Mouse (Mus musculus) neural tube, embryonic 14.5 days (tissue): ENCODE results near the gene Scnn1g. TPM values are rescaled to one million over a fixed set of nuclear protein-coding genes. Genes with fewer than 3 reads are reported as not detected.

Source experiments
- ATAC-seq: fragments of 200-750 bp; cut with Nextera tagmentation; 2 replicates; pipeline ENCODE4 v1.8.0; 2017; ENCODE audit warnings: low read depth, mild to moderate bottlenecking, moderate TSS enrichment, moderate library complexity
- H3K27ac ChIP-seq: fragments of 300-500 bp; sonication (generic); 2 replicates; pipeline ENCODE4 v1.5.1; 2014; ENCODE audit warnings: low read depth, mild to moderate bottlenecking, control low read depth, low read length, moderate library complexity, mixed read lengths
- H3K27me3 ChIP-seq: fragments of 300-500 bp; sonication (generic); 2 replicates; pipeline ENCODE4 v1.6.1; 2014; ENCODE audit warnings: low read length; ENCODE audit not compliant: control insufficient read depth, insufficient read depth
- H3K36me3 ChIP-seq: fragments of 300-500 bp; sonication (generic); 2 replicates; pipeline ENCODE4 v1.6.1; 2014; ENCODE audit warnings: low read length, mixed read lengths; ENCODE audit not compliant: control insufficient read depth, insufficient read depth
- H3K4me1 ChIP-seq: fragments of 300-500 bp; sonication (generic); 2 replicates; pipeline ENCODE4 v1.6.1; 2014; ENCODE audit warnings: low read length; ENCODE audit not compliant: control insufficient read depth, insufficient read depth
- H3K4me2 ChIP-seq: fragments of 300-500 bp; sonication (generic); 2 replicates; pipeline ENCODE4 v1.6.1; 2014; ENCODE audit warnings: mild to moderate bottlenecking, low read depth, low read length, control low read depth
- H3K4me3 ChIP-seq: fragments of 300-500 bp; sonication (generic); 2 replicates; pipeline ENCODE4 v1.5.1; 2014; ENCODE audit warnings: low read depth, low read length, control low read depth, mixed read lengths
- H3K9ac ChIP-seq: fragments of 300-500 bp; sonication (generic); replicated peaks from 2 replicates; pipeline ENCODE4 v1.6.1; 2014; ENCODE audit warnings: low read depth, mild to moderate bottlenecking, control low read depth, low read length, mixed read lengths
- H3K9me3 ChIP-seq: fragments of 300-500 bp; sonication (generic); 2 replicates; pipeline ENCODE4 v1.6.1; 2016; ENCODE audit warnings: low read length; ENCODE audit not compliant: control insufficient read depth
- WGBS: fragments of 180-500 bp; shearing (Covaris S2); extraction: QIAGEN DNeasy Blood & Tissue Kit; methylation state at CpG from one replicate; pipeline ENCODE4 v1.1.7; 2014; 5-methylcytosine and 5-hydroxymethylcytosine counted together
- polyA plus RNA-seq: library from polyadenylated mRNA; unstranded; fragments of >200 nt; fragmentation: Nextera tagmentation; extraction: Ambion mirVana; gene quantifications from 2 replicates; pipeline ENCODE4 v1.2.1, GENCODE M21; 2014

Gene Scnn1g
- polyA plus RNA-seq, 1 experiment from 2014 or later, result not detected

GRCm38 (mm10) chr7:121705051-121705450, 29.2 kb upstream of the Scnn1g start:
- no peak for ATAC-seq
- H3K4me2 ChIP-seq, result peak overlapping the region; percentile 91
- H3K4me3 ChIP-seq, result peak overlapping the region; percentile 93
- H3K9ac ChIP-seq, result no peak overlapping the region
- WGBS, result 91% methylated on average over 2 of the region's 2 CpGs
- H3K9me3 ChIP-seq, result no peaks in the 10 kb centered on the region
- no peaks in the 10 kb centered on the region for H3K36me3 ChIP-seq
- no peaks in the 10 kb centered on the region for H3K27me3 ChIP-seq
- H3K27ac ChIP-seq, result no peak overlapping the region
- peaks cover 30% of the 10 kb centered on the region for H3K4me1 ChIP-seq

- peak; percentile 34 for ATAC-seq
- no peaks in the 10 kb centered on the region for H3K9me3 ChIP-seq
- H3K36me3 ChIP-seq, result no peaks in the 10 kb centered on the region
- under 1% methylated on average over 62 of the region's 77 CpGs for WGBS
- H3K4me2 ChIP-seq, result peak overlapping the region; percentile 91
- H3K9ac ChIP-seq, result peak overlapping the region; percentile 82
- H3K4me1 ChIP-seq, result peaks cover 30% of the 10 kb centered on the region
- peak overlapping the region; percentile 91 for H3K27ac ChIP-seq
- H3K4me3 ChIP-seq, result peak overlapping the region; percentile 93
- no peaks in the 10 kb centered on the region for H3K27me3 ChIP-seq
Observed at GRCm38 (mm10) chr7:121706411-121707072, 27.7 kb upstream of the Scnn1g start.

- Histone ChIP-seq H3K9ac (peak within 1 kb of the TSS; percentile 82), H3K4me3 (peak within 1 kb of the TSS; percentile 93), H3K4me1 (peaks cover 30% of the 10 kb centered on the region), H3K27ac (peak within 1 kb of the TSS; percentile 91), H3K4me2 (peak within 1 kb of the TSS; percentile 91), H3K9me3 (no peaks in the 10 kb centered on the region), H3K36me3 (no peaks in the 10 kb centered on the region), H3K27me3 (no peaks in the 10 kb centered on the region)
- ATAC-seq, result peak; percentile 99
- WGBS, result 0% methylated on average over 64 of the region's 82 CpGs
Observed at GRCm38 (mm10) chr7:121707073-121707667, 27.1 kb upstream of the Scnn1g start, which contains the start of gene Usp31. TSS of gene Usp31 (minus strand) at chr7:121707253.

GRCm38 (mm10) chr7:121711171-121711570, 23.1 kb upstream of the Scnn1g start:
- Histone ChIP-seq H3K9me3 (no peaks in the 10 kb centered on the region), H3K4me1 (peaks cover 1% of the 10 kb centered on the region; the same call in 1 of the 2 replicates), H3K27ac (no peak overlapping the region), H3K4me3 (no peak overlapping the region), H3K27me3 (no peaks in the 10 kb centered on the region), H3K36me3 (no peaks in the 10 kb centered on the region), H3K9ac (no peak overlapping the region), H3K4me2 (no peak overlapping the region)
- 38% methylated on average over 2 of the region's 2 CpGs for WGBS
- ATAC-seq, result no peak

- Histone ChIP-seq H3K27me3 (no peaks in the 10 kb centered on the region), H3K9me3 (no peaks in the 10 kb centered on the region), H3K4me3 (no peak overlapping the region), H3K9ac (no peak overlapping the region), H3K27ac (no peak overlapping the region), H3K4me1 (no peaks in the 10 kb centered on the region), H3K36me3 (no peaks in the 10 kb centered on the region), H3K4me2 (no peak overlapping the region)
- ATAC-seq, result no peak
- WGBS, result 80% methylated on average over 7 of the region's 7 CpGs
Observed at GRCm38 (mm10) chr7:121717031-121717430, 17.2 kb upstream of the Scnn1g start.

GRCm38 (mm10) chr7:121730225-121730624, 4.1 kb upstream of the Scnn1g start:
- WGBS, result 19% methylated on average over 5 of the region's 5 CpGs
- Histone ChIP-seq H3K4me2 (no peak overlapping the region), H3K4me1 (no peaks in the 10 kb centered on the region), H3K27me3 (peaks cover 8% of the 10 kb centered on the region), H3K36me3 (no peaks in the 10 kb centered on the region), H3K27ac (no peak overlapping the region), H3K9me3 (no peaks in the 10 kb centered on the region), H3K4me3 (no peak overlapping the region), H3K9ac (no peak overlapping the region)
- ATAC-seq, result no peak

GRCm38 (mm10) chr7:121737511-121738415, 3.5 kb downstream of the Scnn1g start:
- no peak overlapping the region for H3K4me3 ChIP-seq
- no peak overlapping the region for H3K9ac ChIP-seq
- peaks cover 12% of the 10 kb centered on the region for H3K27me3 ChIP-seq
- no peaks in the 10 kb centered on the region for H3K36me3 ChIP-seq
- no peaks in the 10 kb centered on the region for H3K4me1 ChIP-seq
- no peaks in the 10 kb centered on the region for H3K9me3 ChIP-seq
- ATAC-seq, result no peak
- no peak overlapping the region for H3K27ac ChIP-seq
- WGBS, result 71% methylated on average over 29 of the region's 29 CpGs
- no peak overlapping the region for H3K4me2 ChIP-seq

- WGBS, result 84% methylated on average over 5 of the region's 5 CpGs
- Histone ChIP-seq H3K9ac (no peak overlapping the region), H3K4me1 (no peaks in the 10 kb centered on the region), H3K9me3 (no peaks in the 10 kb centered on the region), H3K36me3 (no peaks in the 10 kb centered on the region), H3K4me3 (no peak overlapping the region), H3K27me3 (no peaks in the 10 kb centered on the region), H3K4me2 (no peak overlapping the region), H3K27ac (no peak overlapping the region)
- no peak for ATAC-seq
Observed at GRCm38 (mm10) chr7:121750244-121750643, 16.0 kb downstream of the Scnn1g start.

GRCm38 (mm10) chr7:121754748-121755147, 20.5 kb downstream of the Scnn1g start:
- Histone ChIP-seq H3K9me3 (no peaks in the 10 kb centered on the region), H3K27ac (no peak overlapping the region), H3K4me2 (no peak overlapping the region), H3K27me3 (no peaks in the 10 kb centered on the region), H3K4me1 (no peaks in the 10 kb centered on the region), H3K4me3 (no peak overlapping the region), H3K9ac (no peak overlapping the region), H3K36me3 (no peaks in the 10 kb centered on the region)
- no peak for ATAC-seq
- WGBS, result 74% methylated on average over 8 of the region's 8 CpGs
